Mouse (Mus musculus) midbrain, embryonic 16.5 days (tissue): Measurements from ENCODE around the gene Gm20390. TPM values are rescaled to one million over a fixed set of nuclear protein-coding genes. Genes with fewer than 3 reads are reported as not detected.
A peak's percentile ranks its signal among the peaks of the same experiment; 100 is the strongest.

Experiments used
- ATAC-seq: fragments of 200-750 bp; cut with Nextera tagmentation; 2 replicates; pipeline ENCODE4 v1.8.0; 2017; ENCODE audit warnings: moderate TSS enrichment
- H3K27ac ChIP-seq: fragments of 300-500 bp; sonication (generic); 2 replicates; pipeline ENCODE4 v1.5.1; 2014; ENCODE audit warnings: mild to moderate bottlenecking, low read length, mixed read lengths
- H3K27me3 ChIP-seq: fragments of 300-500 bp; sonication (generic); 2 replicates; pipeline ENCODE4 v1.6.1; 2014; ENCODE audit warnings: low read depth, low read length, mixed read lengths; ENCODE audit not compliant: control insufficient read depth, insufficient read depth
- H3K36me3 ChIP-seq: fragments of 300-500 bp; sonication (generic); 2 replicates; pipeline ENCODE4 v1.6.1; 2014; ENCODE audit warnings: mild to moderate bottlenecking, low read length, moderate library complexity, mixed read lengths; ENCODE audit not compliant: control insufficient read depth, insufficient read depth
- H3K4me1 ChIP-seq: fragments of 300-500 bp; sonication (generic); 2 replicates; pipeline ENCODE4 v1.6.1; 2014; ENCODE audit warnings: mild to moderate bottlenecking, low read length, mixed read lengths; ENCODE audit not compliant: control insufficient read depth, insufficient read depth
- H3K4me2 ChIP-seq: fragments of 300-500 bp; sonication (generic); 2 replicates; pipeline ENCODE4 v1.6.1; 2014; ENCODE audit warnings: mild to moderate bottlenecking, low read length, mixed read lengths
- H3K4me3 ChIP-seq: fragments of 300-500 bp; sonication (generic); 2 replicates; pipeline ENCODE4 v1.5.1; 2014; ENCODE audit warnings: low read depth, mild to moderate bottlenecking, low read length, moderate library complexity, mixed read lengths
- H3K9ac ChIP-seq: fragments of 300-500 bp; sonication (generic); 2 replicates; pipeline ENCODE4 v1.6.1; 2014; ENCODE audit warnings: low read depth, low read length, mixed read lengths
- H3K9me3 ChIP-seq: fragments of 300-500 bp; sonication (generic); replicated peaks from 2 replicates; pipeline ENCODE4 v1.6.1; 2014; ENCODE audit warnings: mild to moderate bottlenecking, low read length, mixed read lengths; ENCODE audit not compliant: control insufficient read depth, poor library complexity, severe bottlenecking
- WGBS: fragments of 180-500 bp; shearing (Covaris S2); extraction: QIAGEN DNeasy Blood & Tissue Kit; methylation state at CpG from one replicate; pipeline ENCODE4 v1.1.7; 2014; 5-methylcytosine and 5-hydroxymethylcytosine counted together
- polyA plus RNA-seq: library from polyadenylated mRNA; unstranded; fragments of >200 nt; fragmentation: Nextera tagmentation; extraction: Ambion mirVana; gene quantifications from 2 replicates; pipeline ENCODE4 v1.2.1, GENCODE M21; 2015

Gm20390 gene
- polyA plus RNA-seq: 314 and 329 TPM in 2 replicates

- under 1% methylated on average over 40 of the region's 40 CpGs for WGBS
- H3K4me2 ChIP-seq: peak within 1 kb of the TSS; percentile 87
- H3K4me1 ChIP-seq: peaks cover 19% of the 10 kb centered on the region
- H3K9me3 ChIP-seq: no peaks in the 10 kb centered on the region
- no peaks in the 10 kb centered on the region for H3K27me3 ChIP-seq
- peaks cover 16% of the 10 kb centered on the region for H3K36me3 ChIP-seq
- ATAC-seq: peak; percentile 93
- peak within 1 kb of the TSS; percentile 76 for H3K9ac ChIP-seq
- H3K4me3 ChIP-seq: peak within 1 kb of the TSS; percentile 72
- H3K27ac ChIP-seq: peak within 1 kb of the TSS; percentile 82
Measured at GRCm38 (mm10) chr11:93968005-93968847, at the start of gene Gm20390, which contains the start of gene Nme1. TSS of gene Gm20390 (minus strand) at chr11:93968293. TSS of gene Nme1 (minus strand) at chr11:93968521.

- H3K27me3 ChIP-seq: no peaks in the 10 kb centered on the region
- WGBS: 93% methylated on average over 2 of the region's 2 CpGs
- 0 out of 2 replicates have a peak, but pooled peaks cover 2% of the 10 kb centered on the region for H3K9me3 ChIP-seq
- H3K4me3 ChIP-seq: no peak overlapping the region
- ATAC-seq: no peak
- no peak overlapping the region for H3K4me2 ChIP-seq
- no peak overlapping the region for H3K27ac ChIP-seq
- H3K4me1 ChIP-seq: peaks cover 5% of the 10 kb centered on the region
- H3K36me3 ChIP-seq: no peaks in the 10 kb centered on the region
- H3K9ac ChIP-seq: no peak overlapping the region
Measured at GRCm38 (mm10) chr11:94003346-94003745, 35.3 kb upstream of the Gm20390 start.

- no peak overlapping the region for H3K27ac ChIP-seq
- 0 out of 2 replicates have a peak, but pooled peaks cover 2% of the 10 kb centered on the region for H3K9me3 ChIP-seq
- no peaks in the 10 kb centered on the region for H3K27me3 ChIP-seq
- H3K9ac ChIP-seq: no peak overlapping the region
- no peak for ATAC-seq
- no peaks in the 10 kb centered on the region for H3K36me3 ChIP-seq
- no peak overlapping the region for H3K4me3 ChIP-seq
- no peak overlapping the region for H3K4me2 ChIP-seq
- peaks cover 26% of the 10 kb centered on the region for H3K4me1 ChIP-seq
Measured at GRCm38 (mm10) chr11:93999276-93999675, 31.2 kb upstream of the Gm20390 start.

- WGBS: 35% methylated on average over 13 of the region's 13 CpGs
- H3K27ac ChIP-seq: no peak overlapping the region
- H3K4me2 ChIP-seq: peak overlapping the region; percentile 72
- no peaks in the 10 kb centered on the region for H3K27me3 ChIP-seq
- ATAC-seq: no peak
- H3K36me3 ChIP-seq: no peaks in the 10 kb centered on the region
- peaks cover 26% of the 10 kb centered on the region for H3K4me1 ChIP-seq
- peak overlapping the region; percentile 78 for H3K4me3 ChIP-seq
- 0 out of 2 replicates have a peak, but pooled peaks cover under 1% of the 10 kb centered on the region for H3K9me3 ChIP-seq
- peak overlapping the region; percentile 91 for H3K9ac ChIP-seq
Measured at GRCm38 (mm10) chr11:93997141-93997775, 29.2 kb upstream of the Gm20390 start.

GRCm38 (mm10) chr11:93996306-93997140, 28.4 kb upstream of the Gm20390 start:
- Histone ChIP-seq H3K27me3 (no peaks in the 10 kb centered on the region), H3K9ac (peak overlapping the region; percentile 91), H3K4me3 (peak overlapping the region; percentile 78), H3K4me1 (peaks cover 26% of the 10 kb centered on the region), H3K9me3 (no peaks in the 10 kb centered on the region), H3K36me3 (no peaks in the 10 kb centered on the region), H3K4me2 (peak overlapping the region; percentile 72), H3K27ac (peak overlapping the region; percentile 93)
- ATAC-seq: peak; percentile 50; the same call in 1 of the 2 replicates
- WGBS: under 1% methylated on average over 58 of the region's 58 CpGs

- Histone ChIP-seq H3K4me2 (peak within 1 kb of the TSS; percentile 97), H3K36me3 (no peaks in the 10 kb centered on the region), H3K27me3 (no peaks in the 10 kb centered on the region), H3K9me3 (no peaks in the 10 kb centered on the region), H3K4me1 (peaks cover 26% of the 10 kb centered on the region), H3K9ac (peak within 1 kb of the TSS; percentile 91), H3K4me3 (peak within 1 kb of the TSS; percentile 78), H3K27ac (peak within 1 kb of the TSS; percentile 93)
- 0% methylated on average over 29 of the region's 70 CpGs for WGBS
- ATAC-seq: peak; percentile 93
Measured at GRCm38 (mm10) chr11:93995720-93996305, 27.7 kb upstream of the Gm20390 start, which contains the start of gene Spag9. TSS of gene Spag9 (plus strand) at chr11:93996091.

- peaks cover 26% of the 10 kb centered on the region for H3K4me1 ChIP-seq
- 6% methylated on average over 15 of the region's 15 CpGs for WGBS
- peak overlapping the region; percentile 91 for H3K9ac ChIP-seq
- H3K4me2 ChIP-seq: peak overlapping the region; percentile 97
- H3K27ac ChIP-seq: peak overlapping the region; percentile 93
- H3K9me3 ChIP-seq: no peaks in the 10 kb centered on the region
- H3K4me3 ChIP-seq: peak overlapping the region; percentile 78
- no peaks in the 10 kb centered on the region for H3K36me3 ChIP-seq
- peak; percentile 46 for ATAC-seq
- H3K27me3 ChIP-seq: no peaks in the 10 kb centered on the region
Measured at GRCm38 (mm10) chr11:93995111-93995719, 27.1 kb upstream of the Gm20390 start.

GRCm38 (mm10) chr11:93994531-93994930, 26.4 kb upstream of the Gm20390 start:
- H3K27ac ChIP-seq: peak overlapping the region; percentile 93
- no peaks in the 10 kb centered on the region for H3K36me3 ChIP-seq
- peaks cover 26% of the 10 kb centered on the region for H3K4me1 ChIP-seq
- no peaks in the 10 kb centered on the region for H3K9me3 ChIP-seq
- peak overlapping the region; percentile 78; the same call in 1 of the 2 replicates for H3K4me3 ChIP-seq
- H3K9ac ChIP-seq: peak overlapping the region; percentile 91; the same call in 1 of the 2 replicates
- H3K4me2 ChIP-seq: peak overlapping the region; percentile 97
- no peaks in the 10 kb centered on the region for H3K27me3 ChIP-seq
- ATAC-seq: no peak
- WGBS: 56% methylated on average over 5 of the region's 5 CpGs
